9 mouse cellular contexts compared by ENCODE assay signal in the genomic region with DNA sequence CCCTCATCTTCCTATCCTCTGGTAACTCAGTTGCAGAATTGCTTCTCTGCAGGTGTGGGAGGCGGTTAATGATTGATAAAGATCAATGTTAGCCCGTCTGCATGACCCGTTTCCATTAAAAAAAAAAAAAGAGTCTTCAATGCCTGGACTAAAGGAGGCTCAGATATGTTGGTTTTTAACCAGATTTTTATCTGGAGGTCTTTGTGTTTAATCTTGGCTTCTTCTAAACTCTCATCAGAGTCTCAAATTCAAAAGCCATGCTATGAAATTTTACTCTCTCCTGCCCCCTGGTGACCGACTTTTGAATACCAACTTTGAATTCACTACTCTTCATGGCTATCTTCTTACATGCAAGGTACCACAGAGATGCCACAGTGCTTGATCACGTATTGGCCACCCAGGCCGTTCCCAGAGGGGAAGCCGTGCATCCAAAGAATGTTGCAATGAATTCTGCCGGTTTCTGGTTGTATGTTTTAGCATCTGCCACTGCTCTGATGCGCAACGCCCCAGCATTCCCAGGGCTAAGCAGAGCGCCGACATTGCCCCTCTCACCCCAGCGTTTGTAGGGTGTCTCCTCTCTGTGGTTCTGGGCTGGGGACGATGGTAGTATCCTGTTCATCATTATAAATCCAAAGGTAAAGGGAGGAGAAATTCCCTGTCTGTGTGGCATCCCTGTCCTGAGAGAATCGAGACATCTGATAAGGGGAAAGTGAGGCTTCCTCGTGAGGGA.
DNase-seq lines count a peak whose midpoint lies in the region; ATAC-seq and TF ChIP-seq lines count a peak whose summit lies in the region.
"Had no signal": no experiment of that assay in that cellular context is flagged by ENCODE, and none has a peak within 500 bp of the region (broad histone marks: within the 10 kb centered on the region; RNA-seq: fewer than 3 reads in every experiment).

No protein-coding gene starts in this region.

- H3K36me3 ChIP-seq in forebrain, embryonic 14.5 days (ENCODE audit: control insufficient read depth, insufficient read depth, low read length) = no peaks in the 10 kb centered on the region
- H3K36me3 ChIP-seq in forebrain, embryonic 13.5 days (ENCODE audit: poor library complexity, severe bottlenecking) = no peaks in the 10 kb centered on the region
- no peaks in the 10 kb centered on the region for H3K36me3 ChIP-seq in lung, postnatal 0 days (ENCODE audit: insufficient read depth, low read length)
- H3K36me3 ChIP-seq: stomach, embryonic 15.5 days had no signal

- WGBS in forebrain, embryonic 14.5 days = 69% methylated on average over 16 of the region's 16 CpGs
- WGBS in forebrain, embryonic 13.5 days = 73% methylated on average over 16 of the region's 16 CpGs
- WGBS in lung, postnatal 0 days = 54% methylated on average over 16 of the region's 16 CpGs

- no peak for TF ChIP-seq POLR2A in brain, embryonic 14.5 days (IDR thresholded peaks at IDR 0.05; ENCODE audit: borderline replicate concordance, extremely low read depth, insufficient read depth, insufficient read length, poor library complexity, severe bottlenecking)

- TF ChIP-seq EP300 in lung, postnatal 0 days (IDR thresholded peaks at IDR 0.05) = no peak

- peak; percentile 30; the same call in 1 of the 2 replicates for TF ChIP-seq CTCF in brain, embryonic 14.5 days (IDR thresholded peaks at IDR 0.05; ENCODE audit: borderline replicate concordance, extremely low read depth, insufficient read depth, insufficient read length)
- peak; percentile 68 for TF ChIP-seq CTCF in lung, postnatal 0 days (IDR thresholded peaks at IDR 0.05)

- no peak overlapping the region for H3K4me2 ChIP-seq in forebrain, embryonic 14.5 days (ENCODE audit: low read length)
- no peak overlapping the region for H3K4me2 ChIP-seq in forebrain, embryonic 13.5 days
- H3K4me2 ChIP-seq in lung, postnatal 0 days (replicated peaks; ENCODE audit: low read depth, low read length) = no peak overlapping the region
- H3K4me2 ChIP-seq: stomach, embryonic 15.5 days had no signal

- H3K9ac ChIP-seq in forebrain, embryonic 14.5 days (ENCODE audit: low read length) = no peak overlapping the region
- no peak overlapping the region for H3K9ac ChIP-seq in forebrain, embryonic 13.5 days
- H3K9ac ChIP-seq in lung, postnatal 0 days (replicated peaks; ENCODE audit: low read depth) = no peak overlapping the region
- H3K9ac ChIP-seq: stomach, embryonic 15.5 days had no signal

- no peak overlapping the region for H3K4me3 ChIP-seq in forebrain, embryonic 14.5 days (ENCODE audit: low read depth, low read length)
- no peak overlapping the region for H3K4me3 ChIP-seq in forebrain, embryonic 13.5 days
- no peak overlapping the region for H3K4me3 ChIP-seq in lung, postnatal 0 days (ENCODE audit: low read depth, low read length)
- H3K4me3 ChIP-seq: stomach, embryonic 15.5 days had no signal

- no peaks in the 10 kb centered on the region for H3K4me1 ChIP-seq in forebrain, embryonic 14.5 days (ENCODE audit: control insufficient read depth, insufficient read depth, low read length)
- no peaks in the 10 kb centered on the region for H3K4me1 ChIP-seq in forebrain, embryonic 13.5 days
- peaks cover 12% of the 10 kb centered on the region; the same call in 1 of the 2 replicates for H3K4me1 ChIP-seq in lung, postnatal 0 days (ENCODE audit: insufficient read depth, low read depth, low read length)

- no peak for ATAC-seq in forebrain, embryonic 14.5 days
- ATAC-seq in forebrain, embryonic 13.5 days = no peak
- ATAC-seq in lung, postnatal 0 days = no peak

- no peaks in the 10 kb centered on the region for H3K27me3 ChIP-seq in forebrain, embryonic 14.5 days (replicated peaks; ENCODE audit: control insufficient read depth, insufficient read depth, low read length)
- no peaks in the 10 kb centered on the region for H3K27me3 ChIP-seq in forebrain, embryonic 13.5 days
- no peaks in the 10 kb centered on the region for H3K27me3 ChIP-seq in lung, postnatal 0 days (replicated peaks; ENCODE audit: insufficient read depth, low read length)
- H3K27me3 ChIP-seq: stomach, embryonic 15.5 days had no signal

- no peak overlapping the region for H3K27ac ChIP-seq in forebrain, embryonic 14.5 days (ENCODE audit: low read depth, low read length)
- H3K27ac ChIP-seq in forebrain, embryonic 13.5 days = no peak overlapping the region
- no peak overlapping the region for H3K27ac ChIP-seq in lung, postnatal 0 days (ENCODE audit: low read length)
- H3K27ac ChIP-seq: stomach, embryonic 15.5 days had no signal

- DNase-seq in forebrain, embryonic 14.5 days (ENCODE audit: low spot score) = peak; percentile 70
- DNase-seq in B cell, adult 2 months = peak; percentile 81 to 84
- DNase-seq in brain, embryonic 14.5 days (ENCODE audit: low read depth) = peak; percentile 69
- DNase-seq in frontal cortex, adult 2 months (ENCODE audit: extremely low spot score in 1 of 2, low spot score in 1 of 2) = peak; percentile 25 to 92
- peak; percentile 50 to 89 for DNase-seq in layer of hippocampus, adult 18-20 months (ENCODE audit: low spot score in 2 of 2)
- peak; percentile 68 for DNase-seq in lung, postnatal 0 days (ENCODE audit: low spot score)
- DNase-seq in spleen, postnatal 4 days (ENCODE audit: low spot score in 2 of 2) = peak; percentile 39 to 74

- no peaks in the 10 kb centered on the region for H3K9me3 ChIP-seq in forebrain, embryonic 14.5 days (replicated peaks; ENCODE audit: control insufficient read depth, low read length)
- H3K9me3 ChIP-seq in forebrain, embryonic 13.5 days (replicated peaks) = no peaks in the 10 kb centered on the region
- no peaks in the 10 kb centered on the region for H3K9me3 ChIP-seq in lung, postnatal 0 days (ENCODE audit: low read length)
- H3K9me3 ChIP-seq: stomach, embryonic 15.5 days had no signal
